31 mouse cellular contexts compared by ENCODE assay signal in the genomic region with DNA sequence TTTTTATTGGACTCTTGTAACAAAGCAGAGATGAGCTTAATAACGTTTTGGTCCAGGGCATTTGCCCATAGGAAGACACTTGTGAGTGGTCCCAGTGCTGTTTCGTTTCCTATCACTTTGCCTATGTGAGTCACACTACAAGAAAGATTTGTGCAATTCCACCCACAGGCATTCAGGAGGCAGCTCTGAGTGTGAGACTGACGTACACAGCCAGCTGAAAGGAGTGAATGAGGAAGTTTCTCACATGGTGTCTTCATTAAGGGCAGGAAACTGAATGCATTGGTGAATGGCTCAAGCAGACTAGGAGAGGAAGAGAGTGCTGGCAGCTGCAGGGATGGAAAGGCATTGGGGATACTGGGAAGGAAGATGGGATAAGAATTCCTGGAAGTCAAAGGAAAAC.
DNase-seq lines count a peak whose midpoint lies in the region; ATAC-seq and TF ChIP-seq lines count a peak whose summit lies in the region.
"Had no signal": no experiment of that assay in that cellular context is flagged by ENCODE, and none has a peak within 500 bp of the region (broad histone marks: within the 10 kb centered on the region; RNA-seq: fewer than 3 reads in every experiment).

No protein-coding gene starts in this region.

- TF ChIP-seq CTCF in intestine, postnatal 0 days (IDR thresholded peaks at IDR 0.05; ENCODE audit: low read depth) = no peak

- H3K4me2 ChIP-seq in intestine, postnatal 0 days (replicated peaks; ENCODE audit: low read depth) = no peak overlapping the region
- H3K4me2 ChIP-seq: embryonic facial prominence, embryonic 15.5 days; forebrain, embryonic 12.5 days; heart, embryonic 12.5 days; midbrain, embryonic 12.5 days; neural tube, embryonic 13.5 days had no signal

- no peak overlapping the region for H3K27ac ChIP-seq in intestine, postnatal 0 days (ENCODE audit: low read depth, low read length)
- H3K27ac ChIP-seq: embryonic facial prominence, embryonic 10.5 days; embryonic facial prominence, embryonic 15.5 days; forebrain, embryonic 12.5 days; heart, adult 2 months; hindbrain, embryonic 10.5 days; liver, embryonic 14.5 days; midbrain, embryonic 12.5 days; neural tube, embryonic 13.5 days had no signal

- no peaks in the 10 kb centered on the region for H3K9me3 ChIP-seq in intestine, postnatal 0 days (ENCODE audit: control insufficient read depth)
- H3K9me3 ChIP-seq: embryonic facial prominence, embryonic 10.5 days; embryonic facial prominence, embryonic 15.5 days; forebrain, embryonic 12.5 days; heart, embryonic 12.5 days; hindbrain, embryonic 10.5 days; megakaryocyte, embryonic 14.5 days; midbrain, embryonic 12.5 days; neural tube, embryonic 13.5 days had no signal

- DNase-seq in right cerebral cortex, adult 18-20 months = peak; percentile 12
- no peak for DNase-seq in right cerebral cortex, postnatal 14 days
- peak; percentile 10 for DNase-seq in MEL-GATA-1-ER (ENCODE audit: extremely low read depth, low read depth)
- peak; percentile 5 for DNase-seq in naive thymus-derived CD4-positive, alpha-beta T cell, adult 2 months (ENCODE audit: low read depth)
- no peak for DNase-seq in spleen, postnatal 36 days (ENCODE audit: low spot score in 2 of 2)
- no peak for DNase-seq in thymus, postnatal 14 days
- DNase-seq: adrenal gland, adult 8-10 months; cerebellum, adult 11-12 months; cerebellum, postnatal 10 days; forebrain, postnatal 0 days; gastrocnemius, postnatal 25 days; heart, adult 2 months; kidney, postnatal 14 days; layer of hippocampus, adult 9-11 months; liver; lung, adult 2 months; lung, postnatal 14 days; thymus, postnatal 4 days had no signal

- no peaks in the 10 kb centered on the region for H3K4me1 ChIP-seq in intestine, postnatal 0 days (replicated peaks; ENCODE audit: control insufficient read depth, insufficient read depth, low read length)
- H3K4me1 ChIP-seq: embryonic facial prominence, embryonic 15.5 days; forebrain, embryonic 12.5 days; megakaryocyte, embryonic 14.5 days; neural tube, embryonic 13.5 days had no signal

- no peaks in the 10 kb centered on the region for H3K36me3 ChIP-seq in intestine, postnatal 0 days (ENCODE audit: control insufficient read depth, insufficient read depth)
- H3K36me3 ChIP-seq: embryonic facial prominence, embryonic 10.5 days; embryonic facial prominence, embryonic 15.5 days; forebrain, embryonic 12.5 days; heart, embryonic 12.5 days; hindbrain, embryonic 10.5 days; midbrain, embryonic 12.5 days; neural tube, embryonic 13.5 days had no signal

- H3K27me3 ChIP-seq in intestine, postnatal 0 days (replicated peaks; ENCODE audit: control insufficient read depth, insufficient read depth, low read length) = no peaks in the 10 kb centered on the region
- H3K27me3 ChIP-seq: embryonic facial prominence, embryonic 15.5 days; forebrain, embryonic 12.5 days; heart, embryonic 12.5 days; megakaryocyte, embryonic 14.5 days; midbrain, embryonic 12.5 days; neural tube, embryonic 13.5 days had no signal

- no peak overlapping the region for H3K9ac ChIP-seq in intestine, postnatal 0 days (ENCODE audit: low read depth, low read length)
- H3K9ac ChIP-seq: embryonic facial prominence, embryonic 15.5 days; forebrain, embryonic 12.5 days; forebrain, postnatal 0 days; heart, embryonic 12.5 days; liver, embryonic 14.5 days; midbrain, embryonic 12.5 days; neural tube, embryonic 13.5 days had no signal

- H3K4me3 ChIP-seq in intestine, postnatal 0 days (ENCODE audit: low read depth, low read length) = no peak overlapping the region
- H3K4me3 ChIP-seq: embryonic facial prominence, embryonic 10.5 days; embryonic facial prominence, embryonic 15.5 days; forebrain, embryonic 12.5 days; heart, adult 2 months; heart, embryonic 12.5 days; hindbrain, embryonic 10.5 days; megakaryocyte, embryonic 14.5 days; midbrain, embryonic 12.5 days; myocyte; neural tube, embryonic 13.5 days had no signal

- WGBS in intestine, postnatal 0 days = 62% methylated on average over 3 of the region's 3 CpGs

- ATAC-seq in common myeloid progenitor, adult 5-6 weeks (replicated peaks; ENCODE audit: low read depth, poor library complexity, severe bottlenecking) = peak; percentile 96
- ATAC-seq in intestine, postnatal 0 days = no peak
- ATAC-seq: forebrain, postnatal 0 days; hindbrain, embryonic 16.5 days had no signal

Comparison
In these comparisons a context has a peak if more than half of its experiments do, and no peak if none do; other contexts are left out.
1. DNase-seq: peak in right cerebral cortex, adult 18-20 months (single experiment), MEL-GATA-1-ER (single experiment) and naive thymus-derived CD4-positive, alpha-beta T cell, adult 2 months (single experiment); none in right cerebral cortex, postnatal 14 days (single experiment), spleen, postnatal 36 days (0 of 2) and thymus, postnatal 14 days (single experiment).